Mouse (Mus musculus) embryonic facial prominence, embryonic 14.5 days (tissue): Measurements from ENCODE around the gene Ap4s1. TPM values are rescaled to one million over a fixed set of nuclear protein-coding genes. Genes with fewer than 3 reads are reported as not detected.
A peak's percentile ranks its signal among the peaks of the same experiment; 100 is the strongest.

Source experiments
- ATAC-seq: fragments of 200-750 bp; cut with Nextera tagmentation; 2 replicates; pipeline ENCODE4 v1.8.0; 2017; ENCODE audit warnings: low read depth, moderate number of reproducible peaks, moderate TSS enrichment
- DNase-seq: peaks from one replicate; pipeline ENCODE4 v3.0.0-alpha.2; 2015; ENCODE audit warnings: low spot score
- H3K27ac ChIP-seq: fragments of 300-500 bp; sonication (generic); replicated peaks from 2 replicates; pipeline ENCODE4 v1.5.1; 2014; ENCODE audit warnings: low read depth, mild to moderate bottlenecking, low read length, moderate library complexity
- H3K27me3 ChIP-seq: fragments of 300-500 bp; sonication (generic); replicated peaks from 2 replicates; pipeline ENCODE4 v1.6.1; 2014; ENCODE audit warnings: low read length; ENCODE audit not compliant: control insufficient read depth, insufficient read depth
- H3K36me3 ChIP-seq: fragments of 300-500 bp; sonication (generic); 2 replicates; pipeline ENCODE4 v1.6.1; 2014; ENCODE audit warnings: low read length, mixed read lengths; ENCODE audit not compliant: control insufficient read depth, insufficient read depth
- H3K4me1 ChIP-seq: fragments of 300-500 bp; sonication (generic); 2 replicates; pipeline ENCODE4 v1.6.1; 2014; ENCODE audit warnings: antibody characterized with exemption, low read length; ENCODE audit not compliant: control insufficient read depth, insufficient read depth
- H3K4me2 ChIP-seq: fragments of 300-500 bp; sonication (generic); 2 replicates; pipeline ENCODE4 v1.6.1; 2014; ENCODE audit warnings: low read depth, mild to moderate bottlenecking, low read length, moderate library complexity, mixed read lengths
- H3K4me3 ChIP-seq: fragments of 300-500 bp; sonication (generic); 2 replicates; pipeline ENCODE4 v1.5.1; 2014; ENCODE audit warnings: low read depth, mild to moderate bottlenecking, low read length
- H3K9ac ChIP-seq: fragments of 300-500 bp; sonication (generic); 2 replicates; pipeline ENCODE4 v1.6.1; 2014; ENCODE audit warnings: low read depth, mild to moderate bottlenecking, low read length, moderate library complexity, mixed read lengths
- H3K9me3 ChIP-seq: fragments of 300-500 bp; sonication (generic); 2 replicates; pipeline ENCODE4 v1.6.1; 2016; ENCODE audit warnings: low read length; ENCODE audit not compliant: control insufficient read depth
- WGBS: fragments of 180-500 bp; shearing (Covaris S2); extraction: QIAGEN DNeasy Blood & Tissue Kit; methylation state at CpG from one replicate; pipeline ENCODE4 v1.1.7; 2014; 5-methylcytosine and 5-hydroxymethylcytosine counted together
- polyA plus RNA-seq: library from polyadenylated mRNA; unstranded; fragments of >200 nt; fragmentation: Nextera tagmentation; extraction: Ambion mirVana; gene quantifications from 2 replicates; pipeline ENCODE4 v1.2.1, GENCODE M21; 2014

Gene Ap4s1
- polyA plus RNA-seq, 1 experiment from 2014 or later = 35.8 TPM

GRCm38 (mm10) chr12:51696157-51696556 is 5.3 kb downstream of the Ap4s1 start:
- ATAC-seq (no peak), DNase-seq (no peak)
- H3K36me3 ChIP-seq = no peaks in the 10 kb centered on the region
- H3K9ac ChIP-seq = no peak overlapping the region
- no peak overlapping the region for H3K4me2 ChIP-seq
- no peaks in the 10 kb centered on the region for H3K9me3 ChIP-seq
- 84% methylated on average over 2 of the region's 2 CpGs for WGBS
- no peaks in the 10 kb centered on the region for H3K4me1 ChIP-seq
- H3K4me3 ChIP-seq = no peak overlapping the region
- no peaks in the 10 kb centered on the region for H3K27me3 ChIP-seq
- H3K27ac ChIP-seq = no peak overlapping the region

- ATAC-seq = peak; percentile 50
- Histone ChIP-seq H3K4me1 (no peaks in the 10 kb centered on the region), H3K9me3 (0 out of 2 replicates have a peak, but pooled peaks cover 5% of the 10 kb centered on the region), H3K9ac (no peak overlapping the region), H3K4me2 (no peak overlapping the region), H3K36me3 (no peaks in the 10 kb centered on the region), H3K27ac (no peak overlapping the region), H3K4me3 (no peak overlapping the region), H3K27me3 (no peaks in the 10 kb centered on the region)
- WGBS = 53% methylated on average over 8 of the region's 8 CpGs
- no peak for DNase-seq
These were observed 9.0 kb downstream of the Ap4s1 start for GRCm38 (mm10) chr12:51699623-51700393.

- Histone ChIP-seq H3K27me3 (no peaks in the 10 kb centered on the region), H3K4me3 (no peak overlapping the region), H3K27ac (no peak overlapping the region), H3K36me3 (no peaks in the 10 kb centered on the region; the same call in 1 of the 2 replicates), H3K9me3 (0 out of 2 replicates have a peak, but pooled peaks cover 5% of the 10 kb centered on the region), H3K9ac (no peak overlapping the region), H3K4me1 (no peaks in the 10 kb centered on the region), H3K4me2 (no peak overlapping the region)
- no peak for DNase-seq
- ATAC-seq = no peak
These were observed 10.9 kb downstream of the Ap4s1 start for GRCm38 (mm10) chr12:51701723-51702122.

- 16% methylated on average over 1 of the region's 1 CpGs for WGBS
- DNase-seq = peak; percentile 70
- no peak overlapping the region for H3K9ac ChIP-seq
- no peaks in the 10 kb centered on the region; the same call in 1 of the 2 replicates for H3K36me3 ChIP-seq
- H3K27me3 ChIP-seq = no peaks in the 10 kb centered on the region
- H3K4me1 ChIP-seq = no peaks in the 10 kb centered on the region
- H3K4me2 ChIP-seq = no peak overlapping the region
- H3K9me3 ChIP-seq = 0 out of 2 replicates have a peak, but pooled peaks cover 5% of the 10 kb centered on the region
- no peak overlapping the region for H3K27ac ChIP-seq
- H3K4me3 ChIP-seq = no peak overlapping the region
- ATAC-seq = peak; percentile 79
These were observed 13.0 kb downstream of the Ap4s1 start for GRCm38 (mm10) chr12:51703859-51704258.

DNA sequence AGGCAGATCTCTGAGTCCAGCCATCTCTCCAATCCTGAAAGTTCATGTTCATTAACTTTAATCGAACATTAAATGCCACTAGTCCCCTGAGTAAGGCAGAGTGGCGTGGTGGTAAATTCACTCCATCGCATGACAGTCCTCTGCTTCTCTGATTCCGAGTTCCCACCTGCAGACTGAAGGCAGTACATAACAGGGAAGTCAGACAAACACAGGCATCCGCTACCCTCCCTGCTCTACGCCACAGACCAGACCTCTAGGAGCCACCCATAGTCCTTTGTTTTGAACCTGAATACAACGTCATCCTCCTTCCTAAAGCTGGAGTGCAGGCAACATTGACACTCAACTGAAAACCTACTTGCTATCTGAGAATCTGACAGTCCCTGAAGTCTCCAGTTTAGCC is 13.7 kb downstream of the Ap4s1 start:
- no peak overlapping the region for H3K9ac ChIP-seq

GRCm38 (mm10) chr12:51705778-51706177 is 14.9 kb downstream of the Ap4s1 start:
- Histone ChIP-seq H3K4me2 (no peak overlapping the region), H3K4me1 (no peaks in the 10 kb centered on the region), H3K4me3 (no peak overlapping the region), H3K27me3 (no peaks in the 10 kb centered on the region), H3K9ac (no peak overlapping the region), H3K36me3 (no peaks in the 10 kb centered on the region; the same call in 1 of the 2 replicates), H3K9me3 (0 out of 2 replicates have a peak, but pooled peaks cover 5% of the 10 kb centered on the region), H3K27ac (no peak overlapping the region)
- ATAC-seq (no peak), DNase-seq (no peak)
- 78% methylated on average over 12 of the region's 12 CpGs for WGBS

More for the DNA sequence above, 13.7 kb downstream of the Ap4s1 start:
- Histone ChIP-seq H3K27ac (no peak overlapping the region), H3K4me1 (no peaks in the 10 kb centered on the region), H3K4me2 (no peak overlapping the region), H3K36me3 (no peaks in the 10 kb centered on the region; the same call in 1 of the 2 replicates), H3K9me3 (0 out of 2 replicates have a peak, but pooled peaks cover 5% of the 10 kb centered on the region), H3K4me3 (no peak overlapping the region), H3K27me3 (no peaks in the 10 kb centered on the region)
- DNase-seq (no peak), ATAC-seq (no peak)
- WGBS = 69% methylated on average over 7 of the region's 7 CpGs

DNA sequence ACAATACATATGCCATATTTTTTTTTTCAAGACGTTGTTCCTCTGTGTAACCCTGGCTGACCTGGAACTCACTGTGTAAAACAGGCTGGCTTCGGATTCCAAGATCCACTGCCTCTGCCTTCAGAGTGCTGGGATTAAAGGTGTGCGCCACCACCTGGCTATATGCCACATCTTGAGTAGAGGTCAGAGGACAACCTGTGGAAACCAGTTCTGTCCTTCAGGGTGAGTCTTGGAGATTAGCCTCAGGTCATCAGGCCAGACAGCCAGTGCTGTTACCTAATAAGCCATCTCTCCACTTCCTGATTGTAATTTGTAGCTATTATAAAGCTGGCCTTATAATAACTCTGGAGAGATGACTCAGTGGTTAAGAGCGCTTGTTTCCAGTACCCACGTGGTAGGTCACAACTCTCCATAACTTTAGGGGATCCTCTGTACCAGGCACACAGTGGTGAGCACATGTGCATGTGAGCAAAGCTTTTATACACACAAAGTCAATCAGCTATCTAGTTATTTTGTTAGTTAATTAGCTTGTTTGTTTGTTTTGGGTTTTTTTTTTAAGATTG is 15.9 kb downstream of the Ap4s1 start:
- no peaks in the 10 kb centered on the region for H3K27me3 ChIP-seq
- H3K36me3 ChIP-seq = no peaks in the 10 kb centered on the region; the same call in 1 of the 2 replicates
- H3K4me2 ChIP-seq = no peak overlapping the region
- H3K27ac ChIP-seq = no peak overlapping the region
- H3K4me3 ChIP-seq = no peak overlapping the region
- H3K9me3 ChIP-seq = 0 out of 2 replicates have a peak, but pooled peaks cover 3% of the 10 kb centered on the region
- ATAC-seq (no peak), DNase-seq (no peak)
- 78% methylated on average over 5 of the region's 5 CpGs for WGBS
- no peaks in the 10 kb centered on the region for H3K4me1 ChIP-seq
- no peak overlapping the region for H3K9ac ChIP-seq

- peak; percentile 43; the same call in 1 of the 2 replicates for ATAC-seq
- no peaks in the 10 kb centered on the region for H3K9me3 ChIP-seq
- H3K4me2 ChIP-seq = no peak overlapping the region
These were observed 18.3 kb downstream of the Ap4s1 start for GRCm38 (mm10) chr12:51708941-51709686.

More at GRCm38 (mm10) chr12:51708941-51709686, 18.3 kb downstream of the Ap4s1 start:
- DNase-seq = peak; percentile 34
- H3K27me3 ChIP-seq = no peaks in the 10 kb centered on the region
- H3K27ac ChIP-seq = no peak overlapping the region; the same call in 1 of the 2 replicates
- no peaks in the 10 kb centered on the region; the same call in 1 of the 2 replicates for H3K36me3 ChIP-seq
- H3K4me3 ChIP-seq = no peak overlapping the region
- H3K4me1 ChIP-seq = no peaks in the 10 kb centered on the region
- 69% methylated on average over 14 of the region's 14 CpGs for WGBS
- no peak overlapping the region for H3K9ac ChIP-seq
